Comparison of ENCODE assay signal across 22 mouse cellular contexts in genomic region chr11:107209818-107210217, GRCm38 (mm10).
"Had no signal": no experiment of that assay in that cellular context is flagged by ENCODE, and none has a peak within 500 bp of the region (broad histone marks: within the 10 kb centered on the region; RNA-seq: fewer than 3 reads in every experiment).

No protein-coding gene starts in this region.

- H3K9me3 ChIP-seq: kidney, embryonic 15.5 days; limb, embryonic 10.5 days; limb, embryonic 13.5 days; liver, embryonic 12.5 days; liver, embryonic 15.5 days; lung, embryonic 15.5 days; stomach, embryonic 15.5 days had no signal

- H3K27ac ChIP-seq: kidney, embryonic 15.5 days; limb, embryonic 10.5 days; limb, embryonic 13.5 days; liver, embryonic 12.5 days; liver, embryonic 15.5 days; lung, embryonic 15.5 days; stomach, embryonic 15.5 days had no signal

- ATAC-seq: liver, embryonic 12.5 days had no signal

- DNase-seq: kidney, adult 8-10 months; kidney, postnatal 10 days; kidney, postnatal 36 days; layer of hippocampus, postnatal 36 days; liver; lung, adult 18-20 months; lung, postnatal 10 days; lung, postnatal 4 days; midbrain, embryonic 14.5 days; right cerebral cortex, postnatal 25 days; spleen, adult 18-20 months; thymus, adult 18-20 months; thymus, postnatal 14 days; thymus, postnatal 4 days had no signal

- H3K4me3 ChIP-seq: kidney, embryonic 15.5 days; limb, embryonic 10.5 days; limb, embryonic 13.5 days; liver, embryonic 12.5 days; liver, embryonic 15.5 days; lung, embryonic 15.5 days; stomach, embryonic 15.5 days had no signal

- H3K27me3 ChIP-seq: kidney, embryonic 15.5 days; limb, embryonic 13.5 days; liver, embryonic 12.5 days; liver, embryonic 15.5 days; lung, embryonic 15.5 days; stomach, embryonic 15.5 days had no signal

- H3K36me3 ChIP-seq: liver, embryonic 15.5 days; lung, embryonic 15.5 days; stomach, embryonic 15.5 days had no signal

- H3K9ac ChIP-seq: kidney, embryonic 15.5 days; limb, embryonic 13.5 days; liver, embryonic 12.5 days; liver, embryonic 15.5 days; lung, embryonic 15.5 days; stomach, embryonic 15.5 days had no signal

- H3K4me2 ChIP-seq: kidney, embryonic 15.5 days; limb, embryonic 13.5 days; liver, embryonic 12.5 days; liver, embryonic 15.5 days; lung, embryonic 15.5 days; midbrain, embryonic 11.5 days; stomach, embryonic 15.5 days had no signal

- H3K4me1 ChIP-seq: kidney, embryonic 15.5 days; lung, embryonic 15.5 days; stomach, embryonic 15.5 days had no signal
